Mouse (Mus musculus) left cerebral cortex, adult 8-10 months (tissue): ENCODE measurements around the gene Cish. TPM values are rescaled to one million over a fixed set of nuclear protein-coding genes. Genes with fewer than 3 reads are reported as not detected.

Experiments used
- DNase-seq, 2 experiments: peaks; one replicate each; pipeline ENCODE4 v3.0.0; 2022; ENCODE audit warnings: low spot score in 2 of 2
- total RNA-seq, 4 experiments: library from RNA; stranded (reverse); gene quantifications; 2 replicates each; pipeline ENCODE4 v1.2.4; 2022

The Cish gene
- total RNA-seq, 4 experiments from 2014 or later: 7.2 to 12.2 (median 9.2) TPM

DNA sequence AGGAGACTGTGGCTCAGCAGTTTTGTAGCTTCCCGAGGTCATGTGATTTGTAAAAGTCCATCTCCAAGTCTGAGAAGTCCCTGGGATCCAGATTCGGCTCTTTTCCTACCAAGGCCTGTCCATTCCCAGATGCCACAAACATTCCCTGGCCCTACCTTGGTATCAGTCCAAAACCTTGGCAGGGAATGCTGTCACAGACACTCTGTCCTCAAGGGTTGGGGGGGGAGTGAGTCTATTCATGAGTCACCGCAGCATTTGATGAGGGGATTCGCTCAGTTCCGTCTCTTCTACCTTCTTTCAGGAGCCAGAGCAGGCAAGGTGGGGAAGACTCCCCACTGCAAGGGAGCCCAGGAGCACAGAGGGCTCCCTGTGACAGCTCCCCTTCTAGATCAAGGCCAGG lies 20.1 kb upstream of the Cish start:
- DNase-seq: no peak

DNA sequence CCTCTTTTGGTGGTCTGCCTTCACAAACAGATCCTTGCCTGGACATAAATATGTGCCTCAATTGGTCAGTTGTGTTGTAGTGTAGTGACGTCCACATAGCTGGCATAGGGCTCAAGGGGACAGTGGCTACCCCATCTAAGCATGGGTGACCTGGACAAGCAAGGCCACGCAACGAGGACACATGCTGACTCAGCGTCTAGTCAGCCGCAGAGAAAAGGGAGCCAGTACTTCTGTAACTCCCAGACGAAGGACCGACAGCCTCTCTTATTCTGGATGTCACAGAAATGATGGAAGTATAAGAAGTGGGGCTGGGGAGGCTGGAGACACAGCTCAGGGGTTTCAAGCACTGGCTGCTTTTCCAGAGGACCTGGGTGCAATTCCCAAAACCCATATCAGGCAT lies 18.2 kb upstream of the Cish start:
- DNase-seq: no peak

DNA sequence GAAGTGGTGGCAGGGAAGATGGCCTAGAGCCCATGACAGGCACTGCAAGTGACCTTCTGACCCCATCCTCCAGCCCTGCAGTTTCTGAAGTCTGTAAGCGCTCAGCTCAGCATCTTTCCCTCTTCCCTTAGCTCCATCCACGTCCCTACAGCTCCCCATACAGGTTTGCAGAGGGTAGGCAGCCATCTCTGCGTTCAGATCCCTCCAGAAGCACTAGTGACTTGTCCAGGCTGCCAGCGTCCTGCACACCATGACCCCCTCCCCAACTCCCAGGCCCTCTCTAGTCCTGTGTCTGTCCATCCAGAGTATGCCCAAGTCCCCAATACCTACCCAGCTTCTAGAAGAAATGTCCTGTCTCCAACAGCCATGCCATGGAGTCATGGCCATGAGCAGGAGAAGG lies 17.7 kb upstream of the Cish start:
- DNase-seq: no peak

DNA sequence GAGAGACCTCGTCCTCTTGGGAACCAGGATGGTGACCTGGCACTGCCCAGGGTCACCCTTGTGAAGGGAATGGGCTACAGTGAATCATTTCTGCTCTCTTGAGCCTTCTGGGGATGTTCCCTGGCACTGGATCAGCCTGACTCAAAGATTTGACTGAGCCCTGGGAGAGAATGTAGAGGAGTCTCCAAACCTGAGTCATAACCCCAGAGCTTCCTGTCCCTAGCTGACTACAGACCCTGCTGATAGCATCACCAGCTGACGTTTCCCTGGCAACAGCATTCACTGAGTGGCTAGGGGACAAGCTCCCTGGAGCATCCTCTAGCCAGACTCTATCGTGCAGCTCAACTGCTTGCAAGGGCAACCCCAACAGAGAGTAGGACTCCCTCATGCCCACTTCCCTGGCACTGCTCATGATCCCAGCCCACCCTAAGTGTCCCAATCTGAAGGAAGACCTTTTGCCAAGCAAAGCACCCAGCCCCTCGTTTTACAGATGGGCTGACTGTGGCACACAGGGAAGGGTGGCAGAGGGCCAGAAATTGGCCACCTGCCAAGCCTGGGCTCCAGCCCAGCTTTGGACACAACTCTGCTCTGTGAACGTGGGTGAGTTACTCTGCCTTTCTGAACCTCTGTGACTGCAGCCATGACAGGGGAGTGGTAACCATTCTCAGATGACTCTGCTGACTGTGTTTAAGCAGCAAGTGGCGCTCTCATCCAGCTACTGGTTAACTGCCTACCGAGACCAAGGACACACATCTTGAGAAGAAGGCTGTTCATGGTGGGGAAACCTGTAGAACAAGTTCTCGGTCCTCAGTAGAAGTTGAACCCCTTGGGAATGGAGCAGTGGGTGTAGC lies 17.1 kb upstream of the Cish start:
- DNase-seq: no peak

GRCm38 (mm10) chr9:107279378-107280321 lies 16.2 kb upstream of the Cish start:
- DNase-seq: no peak

DNA sequence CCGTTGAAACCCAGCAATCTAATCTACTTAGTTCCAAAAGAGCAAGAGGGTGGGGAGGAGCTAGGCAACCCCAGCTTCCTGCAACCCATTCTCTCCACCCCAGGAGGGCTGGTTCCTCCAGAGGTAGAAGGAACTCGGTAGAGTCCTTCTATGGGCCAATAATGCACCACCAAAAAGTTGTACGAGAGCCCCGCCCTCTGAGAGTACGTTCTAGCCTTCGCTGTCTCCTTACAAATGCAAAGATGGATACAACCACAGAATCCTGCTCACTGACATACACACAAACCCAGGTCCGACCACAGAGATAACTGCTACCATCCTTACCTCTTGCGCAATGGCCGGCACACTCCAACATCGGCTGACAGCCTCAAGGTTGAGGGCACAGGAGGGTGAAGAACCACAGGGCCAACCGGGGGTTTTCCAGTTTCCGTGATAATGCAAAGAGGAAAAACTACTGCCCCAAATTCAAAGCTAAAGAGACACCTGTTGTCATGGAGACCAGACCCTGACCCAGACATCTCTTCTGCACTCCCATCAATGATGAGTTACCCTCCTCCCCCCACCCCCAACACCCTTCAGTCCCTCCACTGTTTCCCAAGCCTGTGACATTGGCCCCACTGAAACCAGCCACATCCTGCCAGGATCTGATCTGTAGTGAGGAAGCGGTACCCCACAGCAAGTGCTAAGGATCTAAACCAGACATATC lies 15.4 kb upstream of the Cish start:
- no peak for DNase-seq

GRCm38 (mm10) chr9:107281241-107281987 lies 14.4 kb upstream of the Cish start:
- DNase-seq: no peak

- no peak for DNase-seq
These were observed 12.9 kb upstream of the Cish start for GRCm38 (mm10) chr9:107282951-107283350.

GRCm38 (mm10) chr9:107285009-107285408 lies 10.8 kb upstream of the Cish start:
- no peak for DNase-seq

DNA sequence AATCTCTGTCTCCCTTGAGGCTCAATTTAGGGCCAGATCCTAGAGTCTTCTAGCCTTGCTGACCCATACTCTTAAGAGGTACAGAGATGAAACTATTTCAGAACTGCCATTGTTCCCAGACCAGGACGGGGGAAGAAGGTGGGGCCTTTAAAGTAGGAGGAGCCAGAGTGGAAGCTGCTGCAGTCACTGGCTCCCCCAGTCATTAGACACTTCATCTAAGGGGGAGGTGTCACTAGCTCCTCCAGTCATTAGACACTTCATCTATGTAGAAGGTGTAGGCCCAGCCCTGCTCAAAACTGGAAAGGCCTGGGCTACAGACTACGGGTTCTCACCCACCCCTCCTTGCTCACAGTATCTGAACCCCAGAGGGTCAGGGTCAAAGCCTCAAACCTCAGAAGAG lies 8.5 kb upstream of the Cish start:
- no peak for DNase-seq

DNA sequence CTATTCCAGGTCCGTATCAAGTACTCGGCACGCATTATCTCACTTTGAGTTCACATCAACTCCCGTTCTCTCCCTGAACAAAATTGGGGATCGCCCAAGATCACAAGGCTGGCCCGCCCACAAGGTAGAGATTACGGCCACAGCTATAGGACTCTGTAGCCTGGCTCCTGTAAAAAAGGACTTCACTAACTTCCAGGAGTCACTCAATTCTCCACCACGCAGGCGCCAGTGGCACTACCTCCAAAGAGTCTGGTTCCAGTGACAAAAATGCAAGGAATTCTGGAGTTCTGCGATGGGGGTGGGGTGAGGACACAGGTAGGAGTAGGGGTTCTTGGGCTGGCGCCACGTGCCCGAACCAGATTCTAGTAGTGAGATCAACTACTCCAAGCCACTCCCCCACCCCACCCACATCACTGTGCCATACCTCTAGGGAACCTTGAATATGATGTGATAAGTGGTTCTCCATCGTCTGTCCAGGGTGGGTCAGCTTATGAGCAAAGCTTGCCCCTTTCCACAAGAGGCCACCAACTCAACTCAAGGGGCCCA lies 7.6 kb upstream of the Cish start:
- DNase-seq: no peak

DNA sequence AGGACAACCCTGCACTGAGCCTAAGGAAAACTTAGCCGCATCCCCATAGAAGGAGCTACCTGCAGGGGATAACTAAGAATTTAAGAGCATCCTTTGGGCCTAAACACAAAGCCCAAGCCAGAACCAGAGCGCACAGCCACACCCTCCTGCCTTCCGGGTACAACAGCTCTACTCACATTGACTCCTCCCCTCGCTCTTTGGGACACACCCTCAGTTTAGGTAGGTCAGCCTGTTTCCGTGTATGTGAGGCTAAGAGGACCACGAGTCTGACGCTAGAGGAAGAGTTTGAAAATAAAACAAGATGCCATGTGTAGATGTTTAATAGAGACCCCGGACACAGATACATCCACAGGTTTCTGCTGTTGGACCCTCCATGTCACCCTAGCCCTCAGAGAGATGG lies 7.1 kb upstream of the Cish start:
- DNase-seq: no peak

GRCm38 (mm10) chr9:107289211-107290076 lies 6.4 kb upstream of the Cish start, which contains the start of gene Mapkapk3:
Mapkapk3 (minus strand) TSS chr9:107289877.
- no peak for DNase-seq

GRCm38 (mm10) chr9:107290897-107291296 lies 4.9 kb upstream of the Cish start:
- DNase-seq: peak in 1 of 2 experiments; percentile 58

GRCm38 (mm10) chr9:107294249-107294648 lies 1.6 kb upstream of the Cish start:
- peak in 1 of 2 experiments; percentile 61 for DNase-seq

GRCm38 (mm10) chr9:107295616-107296015 lies 210 bp upstream of the Cish start:
- DNase-seq: peak in 1 of 2 experiments; percentile 50

DNA sequence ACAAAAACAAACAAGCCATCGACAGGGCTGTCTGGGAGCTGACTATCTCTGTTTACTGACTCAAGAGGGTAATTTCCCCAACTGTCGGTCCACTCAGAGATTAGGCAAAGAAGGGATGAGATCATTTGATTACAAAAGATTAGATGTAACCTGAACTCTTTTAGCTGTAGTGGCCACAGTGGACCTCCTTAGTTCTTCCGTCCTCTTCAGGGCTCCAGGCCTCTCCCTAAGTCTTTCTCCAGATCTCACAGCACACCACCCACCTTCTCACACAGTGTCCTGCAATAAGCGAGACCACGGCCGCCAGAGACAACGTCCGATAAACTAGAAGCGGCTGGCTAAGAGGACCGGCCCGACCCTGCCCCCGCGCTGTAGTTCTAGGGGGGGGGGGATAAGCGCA lies 215 bp downstream of the Cish start:
- DNase-seq: no peak

DNA sequence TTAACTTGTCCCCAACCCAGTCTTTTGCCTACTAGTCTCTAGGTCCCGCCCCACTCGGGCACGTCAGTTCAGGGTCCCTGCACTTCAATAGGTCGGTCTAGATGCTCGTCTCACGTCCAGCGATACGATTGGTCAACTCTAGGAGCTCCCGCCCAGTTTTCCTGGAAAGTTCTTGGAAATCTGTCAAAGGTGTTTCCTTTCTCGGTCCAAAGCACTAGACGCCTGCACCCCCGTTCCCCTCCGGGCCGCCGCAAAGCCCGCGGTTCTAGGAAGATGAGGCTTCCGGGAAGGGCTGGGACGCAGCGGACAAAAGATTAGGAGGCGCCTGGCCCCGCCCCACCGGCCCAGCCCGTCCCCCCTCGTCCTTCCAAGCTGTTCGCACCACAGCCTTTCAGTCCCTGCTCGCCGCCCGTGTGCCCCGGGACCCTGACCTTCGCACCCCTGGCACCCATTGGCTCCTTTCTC lies 707 bp downstream of the Cish start:
- DNase-seq: peak; percentile 88 to 97

- DNase-seq: no peak
These were observed 1.2 kb downstream of the Cish start for GRCm38 (mm10) chr9:107297059-107297458.
